Mouse (Mus musculus) liver, postnatal 0 days (tissue): ENCODE measurements around the gene Pigq.

Experiments used
- CTCF ChIP-seq: sonication (generic); IDR thresholded peaks from 2 replicates; pipeline ENCODE4 v1.5.1; 2016; ENCODE audit warnings: antibody characterized with exemption, low read depth
- EP300 ChIP-seq: IDR thresholded peaks from 2 replicates; pipeline ENCODE4 v1.6.1; 2016; ENCODE audit warnings: antibody characterized with exemption, low read depth, mild to moderate bottlenecking

- TF ChIP-seq CTCF (no peak), EP300 (no peak)
Measured at GRCm38 (mm10) chr17:25883268-25883667, 61.5 kb downstream of the Pigq start.
